Mouse (Mus musculus): ENCODE results near the gene D330020A13Rik.

DNA sequence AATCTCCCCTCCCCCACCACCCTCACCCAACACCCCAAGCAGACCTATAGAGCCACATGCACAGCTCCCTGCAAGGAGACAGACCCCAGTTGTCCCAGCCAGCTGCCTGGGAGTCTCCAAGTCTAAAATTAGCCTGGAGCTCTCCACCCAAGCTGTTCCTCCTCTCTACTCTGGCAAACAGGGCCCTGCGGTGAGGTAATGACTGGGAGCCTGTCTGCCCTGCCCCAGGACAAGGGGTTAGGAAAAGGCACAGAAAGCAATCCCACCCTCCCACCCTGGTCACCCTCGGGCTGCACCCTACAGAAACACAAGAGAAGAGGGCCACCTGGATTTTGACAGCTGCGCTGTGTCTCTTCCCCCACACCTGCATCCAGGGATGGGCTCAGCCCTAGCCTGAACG is 19.3 kb upstream of the D330020A13Rik start:
- TF ChIP-seq CTCF (IDR thresholded peaks at IDR 0.05; ENCODE audit: low read depth), result no peak
- no peak for TF ChIP-seq EP300 (optimal IDR thresholded peaks at IDR 0.05)
